Mouse (Mus musculus) G1E (cell line): Measurements from ENCODE around the gene Svip.

Experiments
- CTCF ChIP-seq: IDR thresholded peaks from 2 replicates; pipeline ENCODE4 v1.5.1; 2012; ENCODE audit warnings: low read depth, low read length, inconsistent platforms, mixed read lengths
- TAL1 ChIP-seq: conservative IDR thresholded peaks from 2 replicates; pipeline ENCODE4 v1.6.1; 2012; ENCODE audit warnings: low read depth, low read length, inconsistent platforms, mixed read lengths

GRCm38 (mm10) chr7:51969379-51969778, 36.4 kb downstream of the Svip start:
- no peak for TF ChIP-seq CTCF
- no peak for TF ChIP-seq TAL1
